Mouse (Mus musculus) bone marrow macrophage, adult 2 months (primary cell): ENCODE measurements around the gene Dbx2.

Source experiments
- CTCF ChIP-seq: IDR thresholded peaks from 2 replicates; pipeline ENCODE4 v1.5.1; 2012; ENCODE audit warnings: low read depth, mild to moderate bottlenecking, low read length, moderate library complexity
- POLR2A ChIP-seq: IDR thresholded peaks from 2 replicates; pipeline ENCODE4 v1.6.1; 2012; ENCODE audit warnings: mild to moderate bottlenecking, low read depth, low read length, borderline replicate concordance

- TF ChIP-seq CTCF: no peak
- TF ChIP-seq POLR2A: no peak
These were observed at the start of gene Dbx2 for GRCm38 (mm10) chr15:95655860-95656259.
